Mouse (Mus musculus) spleen, adult 18-20 months (tissue): Measurements from ENCODE around the gene Gm9125.
"Not testable (repeated sequence)": the region's sequence is repeated elsewhere in the genome, so short reads cannot be mapped to it uniquely, and the experiment has no call there.

Source experiments
- DNase-seq, 2 experiments: peaks; one replicate each; pipeline ENCODE4 v3.0.0; 2022; ENCODE audit warnings: mixed read lengths in 2 of 2

Gene Gm9125

GRCm38 (mm10) chr3:94054785-94055184 lies at the start of gene Gm9125:
TSS of gene Gm9125 (minus strand) at chr3:94054885.
- not testable (repeated sequence) for DNase-seq

GRCm38 (mm10) chr3:94072544-94072943 lies 17.9 kb upstream of the Gm9125 start, which contains the start of gene Gm10697:
TSS of gene Gm10697 (minus strand) at chr3:94072644.
- DNase-seq, result not testable (repeated sequence)

GRCm38 (mm10) chr3:94049566-94050121 lies 5.0 kb downstream of the Gm9125 start:
- DNase-seq, result not testable (repeated sequence)

- DNase-seq, result not testable (repeated sequence)
Observed at GRCm38 (mm10) chr3:94038241-94038640, 16.4 kb downstream of the Gm9125 start.

- not testable (repeated sequence) for DNase-seq
Observed at GRCm38 (mm10) chr3:94034400-94034799, 20.3 kb downstream of the Gm9125 start.
